Mouse (Mus musculus): Measurements from ENCODE around the gene Dgkh. TPM values are rescaled to one million over a fixed set of nuclear protein-coding genes. Genes with fewer than 3 reads are reported as not detected.
A peak's percentile ranks its signal among the peaks of the same experiment; 100 is the strongest.

The Dgkh gene
- polyA plus RNA-seq (2014; fragmentation: Nextera tagmentation; extraction: Ambion mirVana): 4.1 and 17.9 TPM in 2 replicates

DNA sequence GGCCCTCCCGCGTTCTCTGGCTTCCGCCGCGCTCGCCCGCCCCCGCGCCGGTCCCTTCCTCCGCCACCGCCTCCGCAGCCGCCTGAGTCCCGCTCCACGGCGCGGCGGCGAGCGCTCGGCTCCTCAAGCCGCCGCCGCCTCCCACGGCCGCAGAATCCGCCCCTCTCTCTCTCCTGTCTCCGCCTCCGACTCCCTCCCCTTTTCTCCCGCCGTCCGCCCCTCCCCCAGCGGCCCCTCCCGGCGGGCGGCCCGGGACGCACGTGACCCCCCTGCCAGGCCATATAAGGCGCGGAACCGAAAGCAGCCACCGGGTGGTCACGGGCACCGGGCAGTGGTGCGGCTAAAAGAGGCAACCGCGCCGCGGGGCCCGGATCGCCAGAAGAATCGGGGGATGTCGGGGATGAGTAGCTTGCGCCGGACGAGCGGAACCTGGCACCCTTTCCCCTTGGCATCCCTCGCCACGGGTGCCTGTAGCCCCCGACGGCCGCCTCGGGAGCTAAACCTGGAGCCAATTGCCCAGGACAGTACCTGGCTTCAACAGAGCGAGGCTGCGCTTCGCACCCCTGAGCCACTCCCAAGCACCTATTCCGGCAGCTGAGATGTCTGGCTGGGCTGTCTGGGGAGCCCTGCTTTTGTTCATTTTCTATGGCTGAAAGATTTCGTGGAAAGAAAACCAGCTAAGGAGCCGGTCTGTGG, at the start of gene Dgkh:
Gene Dgkh (minus strand): TSS at position 160 of the 696 bp plus-strand sequence.
- peak; percentile 96 for ATAC-seq (ENCODE audit: low read depth)
- H3K4me1 ChIP-seq (ENCODE audit: control insufficient read depth, insufficient read depth, low read length): 0 out of 2 replicates have a peak, but pooled peaks cover 3% of the 10 kb centered on the region
- H3K4me3 ChIP-seq (ENCODE audit: low read depth, low read length): peak within 1 kb of the TSS; percentile 81
- H3K9ac ChIP-seq (replicated peaks; ENCODE audit: low read depth, low read length): peak within 1 kb of the TSS; percentile 82
- peak within 1 kb of the TSS; percentile 94 for H3K4me2 ChIP-seq (ENCODE audit: low read depth, low read length)
- H3K27ac ChIP-seq (ENCODE audit: low read depth, low read length): peak within 1 kb of the TSS; percentile 86
- no peaks in the 10 kb centered on the region for H3K36me3 ChIP-seq (ENCODE audit: control insufficient read depth, insufficient read depth, low read length)
- H3K27me3 ChIP-seq (ENCODE audit: control insufficient read depth, insufficient read depth, low read length): no peaks in the 10 kb centered on the region
- no peaks in the 10 kb centered on the region for H3K9me3 ChIP-seq (ENCODE audit: control insufficient read depth, low read length)
- WGBS: 0% methylated on average over 61 of the region's 71 CpGs

DNA sequence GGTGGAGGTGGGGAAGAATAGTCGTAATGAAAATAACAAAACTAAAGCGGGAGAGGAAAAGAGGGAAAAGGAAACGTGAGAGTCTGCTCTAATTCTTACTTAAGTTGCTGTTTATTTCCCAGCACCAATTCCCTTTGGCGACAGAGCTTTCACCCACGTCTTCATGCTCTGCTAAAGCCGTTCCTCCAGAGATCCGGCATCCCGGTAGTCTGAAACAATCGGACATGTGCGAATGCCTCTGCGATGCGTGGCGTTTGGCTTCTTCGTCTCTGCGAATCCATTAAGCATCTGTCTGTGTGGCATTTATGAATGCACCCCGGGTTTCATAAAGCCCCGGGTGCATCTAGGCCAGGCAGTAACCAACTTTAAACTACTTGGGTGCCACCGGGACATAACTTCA, 44.6 kb upstream of the Dgkh start:
- 45% methylated on average over 18 of the region's 18 CpGs for WGBS
- H3K9me3 ChIP-seq (ENCODE audit: control insufficient read depth, low read length): no peaks in the 10 kb centered on the region
- peak overlapping the region; percentile 21; the same call in 1 of the 2 replicates for H3K4me2 ChIP-seq (ENCODE audit: low read depth, low read length)
- no peak overlapping the region for H3K9ac ChIP-seq (replicated peaks; ENCODE audit: low read depth, low read length)
- no peaks in the 10 kb centered on the region for H3K4me1 ChIP-seq (ENCODE audit: control insufficient read depth, insufficient read depth, low read length)
- no peak overlapping the region for H3K27ac ChIP-seq (ENCODE audit: low read depth, low read length)
- no peak overlapping the region for H3K4me3 ChIP-seq (ENCODE audit: low read depth, low read length)
- no peak for ATAC-seq (ENCODE audit: low read depth)
- H3K27me3 ChIP-seq (ENCODE audit: control insufficient read depth, insufficient read depth, low read length): no peaks in the 10 kb centered on the region
- no peaks in the 10 kb centered on the region for H3K36me3 ChIP-seq (ENCODE audit: control insufficient read depth, insufficient read depth, low read length)

DNA sequence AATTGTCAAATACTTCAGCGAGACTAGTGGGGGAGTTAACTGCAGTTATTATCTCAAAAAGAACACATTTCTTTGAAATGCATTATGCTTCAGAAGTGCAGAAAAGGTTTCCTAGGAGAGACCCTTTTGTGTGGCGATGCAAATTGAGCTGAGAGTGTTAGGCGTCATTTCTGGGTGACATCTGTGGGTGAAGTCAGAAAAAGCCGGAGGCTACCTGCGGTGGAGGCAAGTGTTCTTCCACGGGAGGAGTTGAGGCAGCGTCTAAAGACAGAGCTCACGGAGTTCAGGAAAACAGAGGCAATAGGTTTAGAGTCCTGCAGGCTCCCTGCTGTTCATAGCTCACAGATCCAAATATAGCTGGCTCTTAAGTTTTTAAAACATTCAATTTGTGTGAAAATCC, 44.1 kb upstream of the Dgkh start:
- H3K4me3 ChIP-seq (ENCODE audit: low read depth, low read length): no peak overlapping the region
- H3K27me3 ChIP-seq (ENCODE audit: control insufficient read depth, insufficient read depth, low read length): no peaks in the 10 kb centered on the region
- no peak overlapping the region for H3K27ac ChIP-seq (ENCODE audit: low read depth, low read length)
- 9% methylated on average over 8 of the region's 8 CpGs for WGBS
- H3K36me3 ChIP-seq (ENCODE audit: control insufficient read depth, insufficient read depth, low read length): no peaks in the 10 kb centered on the region
- H3K9ac ChIP-seq (replicated peaks; ENCODE audit: low read depth, low read length): no peak overlapping the region
- no peak for ATAC-seq (ENCODE audit: low read depth)
- H3K4me1 ChIP-seq (ENCODE audit: control insufficient read depth, insufficient read depth, low read length): no peaks in the 10 kb centered on the region
- H3K9me3 ChIP-seq (ENCODE audit: control insufficient read depth, low read length): no peaks in the 10 kb centered on the region
- peak overlapping the region; percentile 21; the same call in 1 of the 2 replicates for H3K4me2 ChIP-seq (ENCODE audit: low read depth, low read length)

DNA sequence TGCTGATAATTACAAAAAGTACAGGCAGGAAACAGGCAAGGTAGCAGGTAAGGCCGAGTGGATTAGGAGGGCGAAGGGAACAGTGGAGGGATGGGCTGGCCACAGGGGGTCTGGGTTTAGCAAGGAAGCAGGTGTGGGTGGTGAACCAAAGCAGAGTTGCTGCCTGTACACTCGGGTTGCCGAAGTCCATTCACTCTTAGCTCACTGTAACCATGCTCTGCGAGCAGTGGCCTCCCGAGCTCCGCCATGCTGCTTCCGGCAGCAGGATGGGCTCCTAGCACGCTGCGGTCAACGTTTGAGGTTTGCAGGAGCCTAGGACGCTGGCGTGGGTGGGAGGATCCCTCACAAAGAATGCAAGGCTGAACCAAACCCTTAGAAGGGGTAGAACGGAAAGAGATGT, 43.1 kb upstream of the Dgkh start:
- no peaks in the 10 kb centered on the region for H3K36me3 ChIP-seq (ENCODE audit: control insufficient read depth, insufficient read depth, low read length)
- ATAC-seq (ENCODE audit: low read depth): no peak
- no peak overlapping the region for H3K9ac ChIP-seq (replicated peaks; ENCODE audit: low read depth, low read length)
- 80% methylated on average over 14 of the region's 14 CpGs for WGBS
- no peak overlapping the region for H3K4me3 ChIP-seq (ENCODE audit: low read depth, low read length)
- H3K4me1 ChIP-seq (ENCODE audit: control insufficient read depth, insufficient read depth, low read length): no peaks in the 10 kb centered on the region
- no peaks in the 10 kb centered on the region for H3K9me3 ChIP-seq (ENCODE audit: control insufficient read depth, low read length)
- no peaks in the 10 kb centered on the region for H3K27me3 ChIP-seq (ENCODE audit: control insufficient read depth, insufficient read depth, low read length)
- H3K4me2 ChIP-seq (ENCODE audit: low read depth, low read length): no peak overlapping the region
- no peak overlapping the region for H3K27ac ChIP-seq (ENCODE audit: low read depth, low read length)

DNA sequence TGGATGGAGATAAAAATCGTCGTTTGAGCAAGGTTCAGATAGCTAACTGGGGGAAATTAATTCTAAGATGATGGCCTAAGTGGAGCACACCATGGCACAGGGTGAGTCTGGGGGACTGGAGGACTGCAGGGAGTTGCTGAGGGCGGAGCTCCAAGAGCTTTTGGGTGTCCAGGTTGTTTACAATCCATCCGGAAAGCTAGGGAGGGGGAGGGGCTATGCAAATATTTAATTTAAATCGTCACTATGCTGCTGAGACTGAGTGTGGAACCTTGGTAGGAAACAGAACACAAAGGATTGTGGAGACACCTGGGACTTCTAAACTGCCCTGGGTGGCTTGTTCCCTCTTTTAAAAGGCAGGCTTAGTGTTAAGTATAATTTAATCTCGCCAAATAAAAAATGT, 42.6 kb upstream of the Dgkh start:
- no peak for ATAC-seq (ENCODE audit: low read depth)
- no peaks in the 10 kb centered on the region for H3K4me1 ChIP-seq (ENCODE audit: control insufficient read depth, insufficient read depth, low read length)
- H3K4me3 ChIP-seq (ENCODE audit: low read depth, low read length): no peak overlapping the region
- no peaks in the 10 kb centered on the region for H3K27me3 ChIP-seq (ENCODE audit: control insufficient read depth, insufficient read depth, low read length)
- H3K9ac ChIP-seq (replicated peaks; ENCODE audit: low read depth, low read length): no peak overlapping the region
- WGBS: 55% methylated on average over 6 of the region's 6 CpGs
- H3K36me3 ChIP-seq (ENCODE audit: control insufficient read depth, insufficient read depth, low read length): no peaks in the 10 kb centered on the region
- H3K27ac ChIP-seq (ENCODE audit: low read depth, low read length): no peak overlapping the region
- no peaks in the 10 kb centered on the region for H3K9me3 ChIP-seq (ENCODE audit: control insufficient read depth, low read length)
- H3K4me2 ChIP-seq (ENCODE audit: low read depth, low read length): no peak overlapping the region

DNA sequence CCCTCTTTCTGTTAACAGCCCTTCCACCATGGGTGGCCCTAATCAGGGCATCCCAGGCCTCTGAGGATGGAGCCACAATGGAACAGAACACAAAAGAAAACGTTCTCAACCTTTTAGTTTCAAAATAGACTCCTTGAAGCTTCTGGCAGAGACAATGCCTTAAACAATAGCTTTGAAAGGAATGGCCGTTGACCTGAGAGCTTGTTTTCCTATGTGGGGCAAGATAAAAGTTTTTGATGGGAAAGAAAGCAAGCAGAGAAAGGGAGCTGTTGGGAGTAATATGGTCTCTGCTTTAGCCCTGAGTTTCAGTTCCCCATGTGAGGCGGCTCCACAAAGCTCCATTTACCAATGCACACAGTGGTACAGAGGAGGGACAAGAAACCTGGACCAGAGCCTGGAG, 37.9 kb upstream of the Dgkh start:
- 17% methylated on average over 3 of the region's 3 CpGs for WGBS
- Histone ChIP-seq H3K27ac (ENCODE audit: low read depth, low read length) (no peak overlapping the region), H3K9me3 (ENCODE audit: control insufficient read depth, low read length) (no peaks in the 10 kb centered on the region), H3K4me1 (ENCODE audit: control insufficient read depth, insufficient read depth, low read length) (no peaks in the 10 kb centered on the region), H3K9ac (replicated peaks; ENCODE audit: low read depth, low read length) (no peak overlapping the region), H3K4me2 (ENCODE audit: low read depth, low read length) (no peak overlapping the region), H3K36me3 (ENCODE audit: control insufficient read depth, insufficient read depth, low read length) (no peaks in the 10 kb centered on the region), H3K27me3 (ENCODE audit: control insufficient read depth, insufficient read depth, low read length) (no peaks in the 10 kb centered on the region), H3K4me3 (ENCODE audit: low read depth, low read length) (no peak overlapping the region)
- ATAC-seq (ENCODE audit: low read depth): no peak

DNA sequence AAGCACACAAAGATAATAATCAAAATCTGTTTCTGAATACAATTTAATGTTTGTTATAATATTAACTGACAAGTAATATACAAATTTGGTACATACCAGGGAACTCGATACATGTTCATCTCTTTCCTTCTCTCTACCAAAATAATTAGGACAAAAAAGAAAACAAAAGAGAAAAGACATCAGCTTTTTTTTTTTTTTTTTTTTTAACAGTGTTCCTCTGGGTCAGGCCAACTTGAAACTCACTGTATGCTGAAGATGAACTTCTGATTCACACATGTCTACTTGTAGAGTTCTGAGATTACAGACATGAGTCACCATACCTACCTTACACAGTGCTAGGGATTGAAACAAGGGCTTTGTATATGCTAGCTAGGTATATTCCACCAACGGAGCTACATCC, 28.5 kb upstream of the Dgkh start:
- ATAC-seq (ENCODE audit: low read depth): no peak
- H3K27me3 ChIP-seq (ENCODE audit: control insufficient read depth, insufficient read depth, low read length): no peaks in the 10 kb centered on the region
- no peak overlapping the region for H3K27ac ChIP-seq (ENCODE audit: low read depth, low read length)
- no peaks in the 10 kb centered on the region for H3K4me1 ChIP-seq (ENCODE audit: control insufficient read depth, insufficient read depth, low read length)
- H3K4me3 ChIP-seq (ENCODE audit: low read depth, low read length): no peak overlapping the region
- no peaks in the 10 kb centered on the region for H3K9me3 ChIP-seq (ENCODE audit: control insufficient read depth, low read length)
- H3K36me3 ChIP-seq (ENCODE audit: control insufficient read depth, insufficient read depth, low read length): no peaks in the 10 kb centered on the region
- 86% methylated on average over 2 of the region's 2 CpGs for WGBS
- H3K4me2 ChIP-seq (ENCODE audit: low read depth, low read length): no peak overlapping the region
- H3K9ac ChIP-seq (replicated peaks; ENCODE audit: low read depth, low read length): no peak overlapping the region

DNA sequence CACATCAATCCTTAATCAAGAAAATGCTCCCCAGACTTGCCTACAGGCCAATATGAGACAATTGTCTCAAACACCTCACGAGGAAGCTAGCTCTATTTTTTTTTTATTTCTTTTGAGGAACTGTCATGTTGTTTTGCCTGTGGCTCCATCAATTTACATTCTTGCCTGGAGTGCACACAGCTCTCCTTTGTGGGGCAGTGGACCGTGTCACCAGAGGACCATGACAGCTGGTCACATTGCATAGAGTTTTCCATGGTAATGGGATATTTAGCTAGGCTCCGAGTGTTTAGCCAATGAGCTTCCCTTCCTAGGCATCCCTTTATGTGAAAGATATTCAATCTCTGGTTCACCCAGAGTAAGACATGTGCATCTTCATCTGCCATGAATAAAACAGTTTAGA, 26.9 kb upstream of the Dgkh start:
- Histone ChIP-seq H3K9ac (replicated peaks; ENCODE audit: low read depth, low read length) (no peak overlapping the region), H3K27me3 (ENCODE audit: control insufficient read depth, insufficient read depth, low read length) (no peaks in the 10 kb centered on the region), H3K4me1 (ENCODE audit: control insufficient read depth, insufficient read depth, low read length) (no peaks in the 10 kb centered on the region), H3K36me3 (ENCODE audit: control insufficient read depth, insufficient read depth, low read length) (no peaks in the 10 kb centered on the region), H3K9me3 (ENCODE audit: control insufficient read depth, low read length) (no peaks in the 10 kb centered on the region), H3K27ac (ENCODE audit: low read depth, low read length) (no peak overlapping the region), H3K4me2 (ENCODE audit: low read depth, low read length) (no peak overlapping the region), H3K4me3 (ENCODE audit: low read depth, low read length) (no peak overlapping the region)
- no peak for ATAC-seq (ENCODE audit: low read depth)
- 30% methylated on average over 3 of the region's 3 CpGs for WGBS

DNA sequence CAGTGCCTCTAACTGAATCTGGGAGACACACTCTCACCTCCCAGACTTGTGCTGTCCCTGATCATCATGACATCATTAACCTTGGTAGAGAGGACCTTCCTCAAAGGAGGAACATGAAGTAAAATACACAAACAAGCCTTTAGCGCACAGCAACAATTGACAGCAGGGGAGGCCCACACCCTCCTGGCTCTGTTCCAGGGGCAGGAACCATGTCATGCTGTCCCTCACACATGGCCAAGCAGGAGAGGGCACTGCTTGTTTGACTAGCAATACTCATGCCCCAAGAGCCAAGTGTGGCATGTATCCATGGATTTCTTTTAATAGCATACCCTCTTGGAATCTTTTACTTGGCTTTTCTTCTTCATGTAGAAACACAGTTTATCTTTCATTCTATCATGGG, 22.7 kb upstream of the Dgkh start:
- Histone ChIP-seq H3K4me2 (ENCODE audit: low read depth, low read length) (no peak overlapping the region), H3K27ac (ENCODE audit: low read depth, low read length) (no peak overlapping the region), H3K36me3 (ENCODE audit: control insufficient read depth, insufficient read depth, low read length) (no peaks in the 10 kb centered on the region), H3K27me3 (ENCODE audit: control insufficient read depth, insufficient read depth, low read length) (no peaks in the 10 kb centered on the region), H3K4me1 (ENCODE audit: control insufficient read depth, insufficient read depth, low read length) (no peaks in the 10 kb centered on the region), H3K9me3 (ENCODE audit: control insufficient read depth, low read length) (no peaks in the 10 kb centered on the region), H3K9ac (replicated peaks; ENCODE audit: low read depth, low read length) (no peak overlapping the region), H3K4me3 (ENCODE audit: low read depth, low read length) (no peak overlapping the region)
- WGBS: 82% methylated on average over 1 of the region's 1 CpGs
- ATAC-seq (ENCODE audit: low read depth): no peak

Data from neural tube, embryonic 14.5 days (tissue).